Mouse (Mus musculus) left cerebral cortex, adult 8-10 months (tissue): ENCODE results near the gene Rps21. TPM values are rescaled to one million over a fixed set of nuclear protein-coding genes. Genes with fewer than 3 reads are reported as not detected.

ENCODE experiments used
- DNase-seq, 2 experiments: peaks; one replicate each; pipeline ENCODE4 v3.0.0; 2022; ENCODE audit warnings: low spot score in 2 of 2
- microRNA-seq, 2 experiments: library from miRNA; unstranded; fragments of <30 nt; microRNA quantifications; one replicate each; pipeline ENCODE4 v1.2.0; 2022
- total RNA-seq, 4 experiments: library from RNA; stranded (reverse); gene quantifications; 2 replicates each; pipeline ENCODE4 v1.2.4; 2022

Rps21 gene
- total RNA-seq, 4 experiments from 2014 or later: 616 to 845 (median 743) TPM

GRCm38 (mm10) chr2:180288966-180289365, 31.8 kb downstream of the Rps21 start:
- DNase-seq: no peak

- DNase-seq: no peak
Observed at GRCm38 (mm10) chr2:180289440-180290108, 32.4 kb downstream of the Rps21 start, which contains the start of gene Rbbp8nl. Gene Rbbp8nl (minus strand): TSS chr2:180289879.

GRCm38 (mm10) chr2:180290503-180290902, 33.3 kb downstream of the Rps21 start:
- DNase-seq: no peak

GRCm38 (mm10) chr2:180291566-180291965, 34.4 kb downstream of the Rps21 start:
- no peak for DNase-seq

DNA sequence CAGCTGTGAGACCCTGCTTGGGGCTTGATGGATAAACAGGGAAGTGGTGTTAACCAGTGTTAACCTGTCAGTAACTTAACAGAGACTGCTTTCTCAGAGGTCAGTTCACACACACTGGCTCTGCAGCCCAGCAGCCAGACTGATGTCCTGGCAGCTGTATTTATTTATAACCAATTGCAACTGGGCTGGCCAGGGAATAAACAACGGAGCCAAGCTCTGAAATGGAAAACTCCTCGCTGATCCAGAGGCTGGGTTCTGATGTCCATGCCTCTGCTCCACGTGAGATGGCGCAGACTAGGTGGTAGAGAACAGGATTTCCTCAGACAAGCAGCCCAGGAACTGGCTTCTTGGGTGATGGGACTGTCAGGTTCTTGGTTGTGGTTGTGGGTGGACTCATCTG, 34.8 kb downstream of the Rps21 start:
- no peak for DNase-seq

GRCm38 (mm10) chr2:180292906-180293305, 35.7 kb downstream of the Rps21 start:
- no peak for DNase-seq

DNA sequence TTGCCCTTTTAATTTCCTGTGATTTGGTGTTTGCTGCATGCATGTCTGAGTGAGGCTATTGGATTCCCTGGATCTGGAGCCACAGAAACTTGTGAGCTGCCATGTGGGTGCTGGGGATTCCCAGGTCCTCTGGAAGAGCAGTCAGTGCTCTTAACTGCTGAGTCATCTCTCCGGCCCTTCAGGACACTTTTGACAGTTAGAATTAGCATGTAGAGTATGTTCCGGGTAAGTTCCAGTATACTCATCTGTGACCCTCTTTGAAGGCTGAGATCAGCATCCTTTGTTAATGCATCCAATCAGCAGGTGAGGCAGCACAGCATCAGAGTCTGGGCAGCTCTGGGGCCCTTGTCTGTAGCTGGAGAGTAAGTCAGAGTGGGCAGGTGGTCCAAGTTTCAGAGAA, 43.1 kb downstream of the Rps21 start:
- DNase-seq: no peak

DNA sequence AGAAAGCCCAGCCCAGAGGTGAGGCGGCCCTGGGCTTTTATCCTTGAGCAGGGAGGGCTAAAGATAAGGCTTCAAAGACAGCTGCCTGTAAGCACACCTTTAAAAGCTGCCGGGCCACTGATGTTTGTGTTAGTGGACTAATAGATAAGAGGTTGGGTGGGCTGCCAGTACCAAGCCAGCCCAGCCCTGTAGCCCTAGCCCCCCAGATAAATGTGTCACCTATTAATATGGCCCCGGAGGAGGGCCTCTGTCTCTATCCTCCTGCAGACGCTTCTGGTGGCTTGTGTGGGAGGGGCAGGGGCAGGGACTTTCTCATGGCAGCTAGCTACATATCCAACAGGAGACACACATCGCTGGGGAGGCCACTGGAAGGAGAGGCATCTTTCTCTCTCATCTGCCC, 43.6 kb downstream of the Rps21 start:
- no peak for DNase-seq

GRCm38 (mm10) chr2:180302201-180302600, 45.0 kb downstream of the Rps21 start:
- DNase-seq: no peak

DNA sequence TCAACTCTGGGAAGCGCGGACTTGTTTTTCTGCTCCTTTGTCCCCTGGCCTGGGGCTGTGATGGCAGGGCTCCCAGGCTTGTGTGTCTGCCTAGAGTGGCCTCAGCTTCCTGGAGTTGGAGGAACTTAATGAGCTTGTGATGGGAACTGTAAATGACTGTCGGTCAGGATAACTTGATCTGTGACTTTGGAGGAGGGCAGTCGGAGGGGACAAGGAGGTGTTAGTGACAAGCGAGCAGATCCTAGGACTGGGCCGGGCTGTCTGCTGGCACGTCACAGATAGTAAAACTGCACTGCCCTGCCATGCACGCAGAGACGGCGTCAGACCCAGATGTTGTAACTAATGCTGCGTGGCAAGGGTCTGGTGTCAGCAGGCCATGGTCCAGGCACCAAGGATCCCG, 46.3 kb downstream of the Rps21 start:
- no peak for DNase-seq

DNA sequence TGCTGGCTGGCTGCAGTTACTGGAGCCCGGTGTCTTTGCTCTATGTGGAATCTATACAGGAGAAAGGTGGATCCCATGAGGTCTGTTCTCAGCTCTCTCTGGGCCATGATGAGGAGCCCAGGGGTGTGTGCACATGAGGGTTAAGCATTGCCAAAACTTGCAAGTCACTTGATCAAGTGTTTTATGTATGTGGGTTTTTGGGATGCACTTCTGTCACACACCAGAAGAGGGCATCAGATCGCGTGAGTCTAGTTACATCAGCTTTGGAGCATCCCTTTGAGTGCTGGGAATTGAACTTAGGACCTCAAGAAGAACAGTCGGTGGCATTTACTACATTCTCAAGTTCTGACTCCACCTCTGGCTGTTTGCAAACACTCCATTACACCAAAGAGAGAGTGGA, 47.4 kb downstream of the Rps21 start:
- DNase-seq: no peak

DNA sequence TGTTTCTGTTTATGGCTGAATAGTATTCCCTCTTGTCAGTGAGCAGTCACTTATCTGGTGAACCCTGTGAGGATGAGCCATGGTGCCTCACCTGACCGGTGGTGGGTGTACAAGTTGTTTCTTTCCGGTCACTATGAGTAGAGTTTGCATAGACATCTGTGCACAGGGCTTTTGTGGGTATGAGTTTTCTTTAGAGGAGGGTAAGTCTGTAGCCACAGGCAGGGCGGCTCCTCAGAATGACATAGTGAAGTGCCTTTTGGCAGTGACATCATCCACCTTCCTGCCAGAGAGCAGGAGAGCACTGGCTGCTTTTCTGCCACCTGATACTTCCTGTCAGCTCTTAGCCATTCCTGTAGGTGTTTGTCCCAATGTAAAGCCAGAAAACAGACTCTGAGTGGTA, 48.3 kb downstream of the Rps21 start:
- no peak for DNase-seq

- DNase-seq: no peak
Observed at GRCm38 (mm10) chr2:180306009-180306408, 48.8 kb downstream of the Rps21 start.

DNA sequence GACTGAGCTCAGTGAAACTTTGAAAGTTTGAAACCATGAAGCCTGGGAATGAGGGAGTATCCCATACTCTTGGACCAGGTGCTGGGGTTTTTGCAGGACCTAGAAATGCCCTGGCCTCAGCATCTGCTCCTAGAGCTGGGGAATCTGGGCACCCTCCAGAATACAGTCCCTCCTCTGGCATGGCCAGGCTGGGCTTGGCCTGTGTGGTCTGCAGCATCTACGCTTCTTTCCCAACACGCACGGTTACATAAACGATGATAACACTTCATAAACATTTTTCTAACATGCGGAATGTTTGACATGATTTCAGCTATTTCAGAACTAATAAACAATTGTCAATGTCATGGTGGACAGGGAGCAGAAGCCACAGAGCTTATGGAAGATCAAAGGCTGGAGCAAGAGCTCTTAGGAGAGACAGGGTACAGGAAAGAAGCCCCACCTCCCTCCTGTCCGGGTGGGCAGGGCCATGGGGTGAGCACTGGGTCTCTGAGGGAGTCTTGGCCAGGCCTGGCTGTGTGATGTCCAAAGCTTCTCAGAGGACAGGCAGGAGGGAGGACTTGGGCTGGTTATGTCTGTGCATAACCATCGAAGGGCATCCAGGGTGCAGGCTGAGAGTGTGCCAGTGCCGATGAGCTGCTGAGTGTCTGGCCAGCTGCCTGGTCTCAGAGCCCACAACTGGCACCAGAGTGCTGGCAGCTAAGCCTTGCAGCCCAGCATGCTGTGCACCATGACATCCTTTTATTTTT, 49.4 kb downstream of the Rps21 start:
- DNase-seq: peak in 1 of 2 experiments; percentile 7

GRCm38 (mm10) chr2:180307680-180308079, 50.5 kb downstream of the Rps21 start:
- DNase-seq: no peak

Small RNA genes lying within 50 kb of the gene (microRNA-seq; reads per million reads assigned to microRNA genes)
- gene Mir3091: 0 to 0.44 reads per million in 2 experiments

Other genes starting within 250 kb of the Rps21 start
- 100 to 1,000 TPM in 3 of 4 experiments, 10 to 100 TPM in 1; 99.1 to 113 (median 109) TPM for gene Lsm14b, start 232.4 kb upstream of the Rps21 start, total RNA-seq
- gene Psma7, start 214.9 kb upstream of the Rps21 start, total RNA-seq: 100 to 1,000 TPM; 169 to 186 (median 174) TPM
- gene Ss18l1, start 214.9 kb upstream of the Rps21 start, total RNA-seq: 10 to 100 TPM; 37.1 to 40.6 (median 38.9) TPM
- gene Mtg2, start 186.8 kb upstream of the Rps21 start, total RNA-seq: 10 to 100 TPM; 14.8 to 18.1 (median 16.8) TPM
- 100 to 1,000 TPM in 3 of 4 experiments, 10 to 100 TPM in 1; 95.0 to 129 (median 126) TPM for gene Hrh3, start 152.9 kb upstream of the Rps21 start, total RNA-seq
- 10 to 100 TPM; 56.0 to 59.0 (median 58.3) TPM for gene Osbpl2, start 138.1 kb upstream of the Rps21 start, total RNA-seq
- 100 to 1,000 TPM; 107 to 109 (median 108) TPM for gene Adrm1, start 85.9 kb upstream of the Rps21 start, total RNA-seq
- 10 to 100 TPM in 1 of 4 experiments, 1 to 10 TPM in 3; 5.9 to 11.1 (median 7.3) TPM for gene Lama5, start 31.5 kb upstream of the Rps21 start, total RNA-seq
- gene Cables2, start 16.1 kb downstream of the Rps21 start, total RNA-seq: 10 to 100 TPM; 27.2 to 31.6 (median 27.7) TPM
- not detected for gene Rbbp8nl, start 32.5 kb downstream of the Rps21 start, total RNA-seq
- not detected for gene Gata5, start 77.3 kb downstream of the Rps21 start, total RNA-seq
- gene Slco4a1, start 198.9 kb downstream of the Rps21 start, total RNA-seq: 1 to 10 TPM; 1.8 to 3.6 (median 2.9) TPM
- 1 to 10 TPM; 6.4 to 9.2 (median 7.2) TPM for gene Ntsr1, start 242.6 kb downstream of the Rps21 start, total RNA-seq